Mouse (Mus musculus): ENCODE results near the gene Mrpl49.
A peak's percentile ranks its signal among the peaks of the same experiment; 100 is the strongest.

The Mrpl49 gene

DNA sequence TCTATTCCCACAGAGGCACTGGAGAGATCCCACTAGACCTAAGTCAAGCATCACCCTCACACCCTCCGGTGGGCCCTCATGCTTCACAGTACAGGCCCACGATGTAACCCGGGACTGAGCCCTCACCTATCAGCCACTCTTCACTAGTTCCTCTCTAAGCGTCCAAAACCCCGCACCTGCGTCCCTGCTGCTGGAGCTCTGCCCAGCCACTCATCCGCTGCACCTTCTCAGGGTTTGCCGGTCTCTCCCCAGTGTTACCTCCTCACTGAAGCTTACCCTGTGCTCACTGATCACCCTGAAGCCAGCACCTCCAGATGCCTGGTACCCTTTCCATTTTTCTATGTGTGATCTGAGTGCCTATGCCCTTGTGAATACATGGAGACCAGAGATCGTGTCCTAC, 15.3 kb downstream of the Mrpl49 start:
- no peak for DNase-seq (ENCODE audit: extremely low read depth, insufficient read length, low spot score)

DNA sequence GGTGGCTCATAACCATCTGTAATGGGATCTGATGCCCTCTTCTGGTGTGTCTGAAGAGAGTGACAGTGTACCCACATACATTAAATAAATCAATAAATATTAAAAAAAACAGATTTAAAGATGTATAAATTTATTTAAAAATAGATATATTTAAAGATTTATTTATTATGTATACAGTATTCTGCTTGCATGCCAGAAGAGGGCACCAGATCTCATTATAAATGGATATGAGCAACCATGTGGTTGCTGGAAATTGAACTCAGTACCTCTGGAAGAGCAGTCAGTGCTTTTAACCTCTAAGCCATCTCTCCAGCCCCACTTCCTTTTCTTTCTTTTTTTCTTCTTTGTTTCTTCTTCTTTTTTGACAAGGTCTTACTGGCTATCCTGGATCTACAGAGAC, 17.6 kb downstream of the Mrpl49 start:
- no peak for DNase-seq (ENCODE audit: extremely low read depth, insufficient read length, low spot score)

DNA sequence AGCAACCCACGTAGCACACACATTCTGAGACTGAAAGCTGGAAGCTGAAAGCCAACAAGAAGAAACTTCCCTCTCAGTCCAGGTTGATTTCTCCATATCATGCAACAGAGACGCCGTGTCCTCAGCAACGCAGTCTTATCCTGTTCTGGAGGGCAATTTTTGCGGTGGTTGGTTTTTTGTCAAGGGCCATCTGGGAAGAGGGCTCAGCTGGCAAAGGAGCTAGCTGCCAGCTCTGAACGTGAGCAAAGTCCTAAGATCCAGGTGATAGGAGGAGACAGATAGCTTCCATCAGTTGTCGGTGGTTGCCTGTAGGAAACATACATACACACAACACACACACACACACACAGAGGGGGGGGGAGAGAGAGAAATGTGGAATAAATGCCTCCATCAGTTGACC, 19.3 kb downstream of the Mrpl49 start:
- no peak for DNase-seq (ENCODE audit: extremely low read depth, insufficient read length, low spot score)

DNA sequence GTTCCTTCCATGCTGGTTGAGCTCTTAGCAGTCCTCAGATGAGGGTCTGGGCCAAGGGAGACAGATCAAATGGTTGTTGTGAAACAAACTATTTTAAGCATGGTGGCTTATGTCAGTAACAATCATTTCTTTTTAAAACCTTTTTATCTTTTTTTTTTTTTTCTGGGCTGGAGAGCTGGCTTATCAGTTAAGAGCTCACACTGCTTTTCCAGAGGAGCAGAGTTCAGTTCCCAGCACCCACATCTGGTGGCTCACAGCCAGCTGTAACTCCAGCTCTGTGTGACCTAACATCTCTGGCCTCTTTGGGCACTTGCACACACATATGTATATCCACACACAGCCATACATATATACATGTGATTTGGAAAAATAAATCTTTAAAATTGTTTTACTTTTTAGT, 19.9 kb downstream of the Mrpl49 start:
- DNase-seq (ENCODE audit: extremely low read depth, insufficient read length, low spot score) = no peak

DNA sequence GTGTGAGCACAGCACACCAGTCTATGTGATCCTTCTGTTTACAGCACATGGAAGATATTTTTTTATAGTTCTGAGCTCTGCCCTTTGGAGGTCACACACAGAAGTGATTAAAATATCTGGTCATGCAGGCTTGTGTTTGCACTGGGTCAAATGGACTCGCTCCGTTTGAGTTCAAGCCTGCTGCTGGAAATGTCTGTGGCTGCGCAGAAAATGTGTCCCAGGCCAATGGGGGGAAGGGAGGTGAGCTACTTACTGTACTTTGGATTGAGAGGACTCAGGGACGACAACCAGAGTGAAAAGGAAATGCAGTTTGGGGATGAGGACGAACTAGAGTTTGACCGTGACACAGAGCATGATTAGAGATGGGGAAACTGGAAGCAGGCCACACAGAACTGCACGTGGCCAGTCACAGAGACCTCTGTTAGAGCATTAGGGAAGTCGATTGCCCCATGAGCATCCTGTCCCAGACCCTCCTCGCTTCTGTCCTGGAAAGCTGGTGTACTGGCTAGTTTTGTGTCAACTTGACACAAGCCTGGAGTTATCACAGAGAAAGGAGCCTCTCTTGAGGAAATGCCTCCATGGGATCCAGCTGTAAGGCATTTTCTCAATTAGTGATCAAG, 21.5 kb downstream of the Mrpl49 start:
- DNase-seq (ENCODE audit: extremely low read depth, insufficient read length, low spot score) = no peak

DNA sequence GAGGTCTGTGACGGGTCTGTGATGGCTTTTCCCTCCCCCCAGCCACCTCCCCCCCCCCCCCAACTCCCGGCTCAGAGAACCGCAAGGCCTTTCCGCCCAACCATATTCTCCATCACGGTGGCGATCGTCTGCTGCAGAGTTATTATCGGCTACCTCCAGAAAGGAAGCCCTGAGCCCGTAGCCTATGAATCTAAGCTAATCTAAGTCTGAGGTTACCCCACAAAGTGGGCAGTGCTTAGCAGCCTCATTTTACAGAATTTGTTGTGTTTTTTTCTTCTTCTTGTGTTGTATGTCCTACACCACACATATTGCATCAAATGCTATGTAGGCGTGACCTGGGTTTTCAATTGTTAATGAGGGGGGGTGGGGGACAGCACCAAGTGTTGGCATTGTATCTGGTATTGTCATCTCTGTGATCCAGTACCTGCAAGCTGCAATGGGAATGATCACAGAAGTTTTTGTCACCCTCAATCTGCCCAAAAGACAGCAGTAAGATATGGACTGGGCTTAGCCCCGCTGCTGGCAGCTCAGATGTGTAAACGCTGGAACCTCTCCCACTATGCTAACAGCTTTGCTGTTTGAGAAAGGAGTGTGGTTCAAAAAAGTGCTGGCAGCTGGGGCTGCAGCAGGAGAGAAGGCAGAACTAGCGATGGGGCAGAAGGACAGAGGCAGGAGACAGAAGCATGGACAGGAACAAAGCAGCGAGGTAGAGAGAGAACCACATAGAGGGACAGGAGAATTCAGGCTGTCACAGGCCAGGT, 26.9 kb downstream of the Mrpl49 start:
- DNase-seq (ENCODE audit: extremely low read depth, insufficient read length, low spot score) = no peak

DNA sequence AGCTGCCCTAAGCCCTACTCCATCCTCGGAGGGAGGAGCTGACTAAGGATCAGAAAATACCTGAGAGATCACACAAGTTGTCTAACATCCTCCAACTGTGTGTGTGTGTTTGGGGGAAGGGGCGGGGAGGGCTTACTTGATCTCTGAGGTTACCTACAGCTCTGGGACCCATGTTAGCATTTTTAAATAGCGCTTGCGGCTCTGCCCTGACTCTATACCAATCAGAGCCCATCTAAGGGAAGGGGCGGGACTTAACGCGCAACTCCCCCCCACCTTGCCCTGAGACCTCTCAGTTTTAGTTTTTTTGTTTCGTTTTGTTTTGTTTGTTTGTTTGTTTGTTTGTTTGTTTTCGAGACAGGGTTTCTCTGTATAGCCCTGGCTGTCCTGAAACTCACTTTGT, 28.2 kb downstream of the Mrpl49 start:
- DNase-seq (ENCODE audit: extremely low read depth, insufficient read length, low spot score) = no peak

DNA sequence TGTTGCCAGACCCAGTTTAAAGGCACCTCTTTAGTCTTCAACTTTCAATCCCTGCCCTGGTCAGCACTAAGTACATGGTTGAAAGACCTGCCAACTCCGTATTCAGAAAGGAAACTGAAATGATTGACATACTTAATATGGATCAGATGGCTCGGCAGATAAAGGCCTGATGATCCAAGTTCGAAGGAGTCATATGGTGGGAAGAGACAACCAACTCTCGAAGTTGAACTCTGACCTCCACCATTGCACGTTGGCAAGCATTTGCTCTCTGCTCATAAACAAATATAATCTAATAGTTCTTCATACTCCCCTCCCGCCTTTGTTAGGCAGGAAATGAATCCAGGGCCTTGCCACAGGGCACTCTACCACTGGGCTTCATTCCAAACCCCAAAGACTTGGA, 28.6 kb downstream of the Mrpl49 start:
- DNase-seq (ENCODE audit: extremely low read depth, insufficient read length, low spot score) = peak; percentile 39

DNA sequence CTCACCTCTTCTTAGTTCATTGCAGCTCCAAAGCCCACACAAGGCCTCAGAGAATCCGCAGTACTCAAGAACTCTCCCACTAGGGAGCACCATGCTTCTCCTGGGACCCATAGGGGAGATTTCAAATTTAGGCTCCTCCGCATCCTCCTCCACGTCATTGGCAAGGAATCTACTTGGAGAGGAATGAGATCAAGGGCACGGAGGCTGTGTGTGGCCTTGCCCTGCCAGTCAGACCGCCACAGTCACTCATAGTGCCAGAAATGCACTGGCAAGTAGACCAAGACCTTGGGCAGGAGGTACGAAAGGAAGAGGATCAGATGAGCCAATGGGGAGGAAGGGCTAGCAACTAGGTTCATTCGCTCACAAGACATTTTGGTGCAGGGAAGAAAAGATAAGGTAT, 33.7 kb downstream of the Mrpl49 start:
- DNase-seq (ENCODE audit: extremely low read depth, insufficient read length, low spot score) = no peak

DNA sequence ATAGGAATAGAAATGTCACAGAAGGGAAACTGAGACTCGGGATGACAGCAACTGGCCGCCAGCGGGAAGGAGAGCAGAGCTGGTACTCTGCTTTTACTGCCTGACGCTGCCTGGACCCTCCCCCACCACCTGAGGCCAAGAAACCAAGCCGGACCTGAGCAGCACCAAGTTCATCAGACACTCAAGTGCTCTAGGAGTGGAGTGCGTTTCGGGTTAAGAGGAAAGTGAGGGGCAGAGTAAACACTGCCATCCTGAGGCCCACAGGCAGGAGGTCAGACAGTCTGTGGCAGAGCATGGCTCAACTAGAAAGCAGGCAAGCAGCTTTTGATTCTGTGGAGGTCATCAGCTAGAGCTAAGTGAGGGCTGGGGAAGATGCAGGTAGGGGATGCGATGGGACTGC, 34.5 kb downstream of the Mrpl49 start:
- no peak for DNase-seq (ENCODE audit: extremely low read depth, insufficient read length, low spot score)

DNA sequence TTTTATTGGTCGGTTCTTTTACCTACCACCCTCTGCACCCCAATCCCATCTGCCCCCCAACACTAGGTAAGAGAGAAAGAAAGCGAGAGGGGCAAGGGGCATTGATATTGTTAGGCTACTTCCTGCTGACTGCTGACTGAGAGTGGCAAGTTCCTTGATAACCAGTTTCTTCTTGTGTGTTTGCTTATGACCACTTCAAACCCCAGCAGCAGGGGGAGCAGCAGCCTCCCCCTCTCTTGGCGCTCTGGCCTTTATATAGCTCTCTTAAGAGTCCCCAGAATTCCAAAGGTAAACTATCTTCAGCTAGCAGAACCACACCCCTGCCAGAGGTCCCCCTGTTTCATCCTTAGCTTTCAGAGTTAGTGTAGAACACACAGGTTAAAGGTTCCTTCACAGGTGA, 37.3 kb downstream of the Mrpl49 start:
- DNase-seq (ENCODE audit: extremely low read depth, insufficient read length, low spot score) = no peak

DNA sequence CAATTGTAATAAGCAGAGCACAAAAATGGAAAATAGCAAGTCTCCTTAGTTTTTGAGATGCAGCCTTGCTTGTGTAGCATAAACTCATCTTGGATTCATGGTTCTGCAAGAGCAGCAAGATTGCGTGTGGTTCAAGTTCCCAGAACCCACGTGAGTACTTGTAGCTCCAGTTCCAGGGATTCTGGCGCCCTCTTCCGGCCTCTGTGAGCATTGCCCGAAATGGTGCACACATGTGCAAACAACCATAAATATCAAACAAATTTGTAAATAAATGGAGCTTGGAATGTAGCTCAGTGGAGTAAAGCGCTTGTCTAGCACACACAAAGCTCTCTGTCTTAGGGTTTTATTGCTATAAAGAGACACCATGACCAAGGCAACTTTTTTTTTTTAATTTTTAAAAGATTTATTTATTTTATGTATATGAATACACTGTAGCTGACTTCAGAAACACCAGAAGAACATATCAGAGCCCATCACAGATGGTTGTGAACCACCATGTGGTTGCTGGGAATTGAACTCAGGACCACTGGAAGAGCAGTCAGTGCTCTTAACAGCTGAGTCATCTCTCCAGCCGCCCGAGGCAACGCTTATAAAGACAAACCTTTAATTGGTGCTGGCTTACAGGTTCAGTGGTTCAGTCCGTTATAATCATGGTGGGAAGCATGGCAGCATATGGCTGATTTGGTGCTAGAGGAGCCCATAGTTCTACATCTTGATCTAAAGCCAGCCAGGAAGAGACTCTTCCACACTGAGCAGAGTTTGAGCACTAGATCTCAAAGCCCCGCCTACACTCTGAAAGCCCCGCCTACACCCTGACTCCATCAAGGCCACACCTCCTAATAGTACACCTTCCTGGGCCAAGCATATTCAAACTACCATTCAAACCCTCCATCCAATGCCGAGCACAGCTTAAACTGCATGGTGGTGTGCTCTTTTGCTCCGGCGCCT, 39.2 kb downstream of the Mrpl49 start:
- DNase-seq (ENCODE audit: extremely low read depth, insufficient read length, low spot score) = peak; percentile 57

DNA sequence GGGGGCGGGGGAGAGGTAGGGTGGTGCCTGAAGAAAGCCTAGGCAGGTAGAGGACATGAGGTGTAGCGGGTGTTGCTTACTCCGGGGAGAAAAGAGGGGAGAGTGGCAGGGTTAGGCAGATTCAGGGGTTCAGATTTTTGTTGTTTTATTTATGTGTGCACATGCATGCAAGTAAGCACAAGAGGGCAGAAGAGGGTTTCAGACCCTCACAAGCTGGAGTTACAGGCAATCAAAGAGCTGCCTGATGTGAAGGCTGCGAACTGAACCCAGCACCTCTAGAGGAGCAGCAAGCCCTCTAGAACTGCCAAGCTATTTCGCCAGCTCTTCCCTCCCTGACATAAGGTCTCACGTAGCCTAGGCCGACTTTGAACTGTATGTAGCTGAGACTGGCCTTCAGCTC, 41.1 kb downstream of the Mrpl49 start:
- no peak for DNase-seq (ENCODE audit: extremely low read depth, insufficient read length, low spot score)

DNA sequence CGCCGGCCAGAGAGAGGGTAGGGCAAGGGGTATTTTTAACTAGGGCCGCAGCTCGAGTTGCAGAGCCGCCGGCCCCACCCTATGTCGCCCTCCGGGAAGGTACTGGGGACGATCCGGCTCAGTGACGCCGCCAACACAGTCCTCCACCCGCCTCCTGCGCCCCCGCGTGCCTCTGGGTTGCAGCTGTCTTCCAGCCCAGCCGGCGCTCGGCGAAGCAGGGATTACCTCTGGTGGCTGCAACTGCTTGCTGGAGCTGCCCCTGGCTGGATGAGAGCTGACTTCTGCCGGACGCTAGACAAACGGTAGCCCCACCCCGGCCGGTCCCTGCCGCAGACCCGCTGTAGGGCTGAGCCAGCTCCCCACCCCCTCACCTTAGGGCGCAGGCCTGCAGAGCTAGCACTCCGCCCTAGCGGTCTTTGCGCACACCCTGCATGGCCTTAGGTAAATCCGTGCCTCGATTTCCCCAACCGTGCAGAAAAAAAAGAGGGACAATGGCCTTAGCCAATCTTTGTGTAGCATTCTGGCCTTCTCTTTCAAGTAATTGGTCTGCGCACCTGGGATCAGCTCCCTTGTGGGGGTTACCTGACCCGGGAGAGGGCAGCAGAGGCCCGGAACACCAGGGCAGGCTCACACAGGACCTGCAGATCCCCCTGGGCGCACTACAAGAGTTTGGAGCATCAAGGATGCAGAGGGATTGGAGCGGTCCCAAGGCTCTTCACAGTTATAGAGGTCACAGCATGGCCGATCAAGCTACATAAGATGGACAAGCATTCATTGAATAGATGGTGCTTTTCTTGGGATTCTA, 41.9 kb downstream of the Mrpl49 start, which contains the start of gene Capn1:
TSS of gene Capn1 (minus strand) at position 387 of the 805 bp plus-strand sequence.
- peak; percentile 79 for DNase-seq (ENCODE audit: extremely low read depth, insufficient read length, low spot score)

DNA sequence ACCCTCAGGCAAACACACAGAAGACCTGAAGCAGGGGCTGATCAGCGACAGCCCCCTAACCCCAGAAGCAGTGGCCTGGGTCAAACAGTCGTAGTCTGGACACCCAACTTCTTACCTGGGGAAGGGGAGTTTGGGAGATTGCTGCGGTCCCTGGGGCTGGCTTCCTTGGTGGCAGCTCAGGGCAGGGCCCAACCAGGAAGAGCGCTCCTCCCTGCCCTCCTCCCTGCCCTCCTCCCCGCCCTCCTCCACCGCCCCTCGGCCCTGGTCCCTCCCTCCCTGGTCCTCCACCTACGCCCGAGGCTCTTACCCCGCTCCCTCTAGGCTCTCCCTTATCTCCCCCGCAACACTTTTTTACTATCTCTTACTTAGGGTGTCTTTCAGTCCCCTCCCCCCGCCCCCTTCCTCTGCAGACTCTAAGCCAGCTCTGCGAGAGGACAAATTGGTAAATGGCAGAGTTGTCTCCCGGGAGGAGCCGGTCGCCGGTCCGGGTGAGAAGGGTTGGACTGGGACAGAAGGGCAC, 42.5 kb downstream of the Mrpl49 start:
- peak; percentile 82 for DNase-seq (ENCODE audit: extremely low read depth, insufficient read length, low spot score)

DNA sequence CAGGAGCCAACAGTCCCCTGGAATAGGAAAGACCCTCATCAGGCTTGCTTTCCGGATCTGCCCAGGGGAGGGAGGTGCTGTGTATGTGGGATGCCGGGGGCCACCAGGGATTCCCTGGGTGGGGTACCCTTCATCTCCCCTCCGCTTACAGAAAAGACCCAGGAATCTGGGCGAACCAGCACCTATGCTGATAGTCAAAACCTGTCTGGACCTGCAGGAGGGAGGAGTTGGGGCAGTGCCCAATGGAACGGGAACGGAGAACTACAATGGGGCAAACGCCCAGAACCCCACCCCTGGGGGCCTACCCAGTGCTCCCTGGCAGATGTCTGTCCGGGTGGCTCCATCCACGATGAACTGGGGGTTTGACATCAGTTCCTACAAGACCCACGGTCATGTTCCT, 43.9 kb downstream of the Mrpl49 start:
- no peak for DNase-seq (ENCODE audit: extremely low read depth, insufficient read length, low spot score)

DNA sequence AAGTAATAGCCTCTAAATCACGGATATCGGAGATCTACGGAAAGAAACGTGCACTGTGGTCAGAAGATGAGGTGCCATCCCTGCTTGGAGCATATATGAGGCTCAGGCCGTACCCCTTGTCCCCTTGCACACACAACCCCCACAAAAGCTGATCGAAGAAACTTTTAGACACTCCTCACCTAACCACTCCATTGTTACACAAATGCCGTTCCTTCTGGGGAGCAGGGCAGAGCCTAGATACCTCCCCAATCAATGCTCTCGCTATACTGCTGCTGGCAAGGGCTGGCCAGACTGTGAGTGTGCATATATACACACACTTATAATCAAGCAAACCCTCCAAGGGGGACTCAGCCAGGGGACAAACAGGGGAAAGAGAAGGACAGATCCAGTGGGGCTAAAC, 48.4 kb downstream of the Mrpl49 start:
- no peak for DNase-seq (ENCODE audit: extremely low read depth, insufficient read length, low spot score)

DNA sequence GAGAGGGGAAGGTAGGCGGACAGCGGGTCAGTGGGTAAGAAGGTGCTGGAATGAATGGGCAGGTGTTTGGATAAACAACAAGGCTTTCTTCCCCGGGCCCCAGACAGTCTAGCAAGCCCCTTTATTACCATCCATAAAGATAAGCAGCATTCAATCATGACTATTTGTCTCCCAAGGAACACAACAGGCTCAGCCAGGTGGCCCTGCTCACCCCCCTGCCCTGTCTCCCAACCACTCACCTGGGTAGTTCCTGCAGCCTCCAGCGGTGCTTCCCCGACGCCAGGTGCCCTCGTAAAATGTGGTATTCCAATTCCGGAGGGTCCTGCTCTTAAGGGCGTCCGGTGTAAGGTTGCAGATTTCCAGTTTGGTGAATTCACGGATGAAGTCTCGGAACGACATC, 50.6 kb downstream of the Mrpl49 start:
- no peak for DNase-seq (ENCODE audit: extremely low read depth, insufficient read length, low spot score)

DNA sequence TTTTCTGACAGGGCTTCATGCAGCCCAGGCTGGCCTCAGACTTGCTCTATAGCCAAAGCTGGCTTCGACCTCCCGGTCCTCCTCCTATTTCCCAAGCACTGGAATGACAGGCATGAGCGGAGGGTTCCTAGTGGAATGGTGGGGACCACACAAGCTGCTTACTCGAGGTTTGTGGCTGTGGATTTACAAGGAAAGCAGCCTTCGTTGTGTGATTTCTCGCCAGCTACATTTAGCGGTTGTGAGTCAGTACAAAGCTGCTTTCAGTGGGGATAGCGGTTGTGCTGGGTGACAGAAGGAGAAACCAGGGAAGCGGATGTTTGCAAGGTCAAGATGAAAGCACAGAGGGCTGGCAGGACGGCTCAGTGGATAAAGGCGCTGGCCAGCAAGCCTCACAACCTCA, 52.0 kb downstream of the Mrpl49 start:
- no peak for DNase-seq (ENCODE audit: extremely low read depth, insufficient read length, low spot score)
